In the genomic region with DNA sequence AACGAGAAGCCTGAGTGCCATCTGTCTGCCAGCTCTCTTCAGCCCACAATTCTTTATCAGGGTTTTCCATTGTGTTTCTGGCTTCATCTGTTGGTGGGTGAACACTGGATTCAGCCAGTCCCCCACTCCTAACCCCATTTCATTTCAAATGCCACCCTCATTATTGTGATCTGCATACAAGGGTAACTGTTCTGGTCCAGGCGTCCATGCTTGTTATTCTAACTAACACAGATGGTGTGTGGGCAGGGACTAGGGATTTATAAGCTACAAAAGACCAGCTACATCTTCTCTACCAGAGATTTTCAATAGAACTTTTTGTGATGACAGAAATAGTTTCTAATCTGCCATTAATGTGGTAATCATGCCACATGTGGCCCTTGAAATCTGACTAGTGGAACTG, we compare ENCODE assay signal across 28 mouse cellular contexts.
DNase-seq lines count a peak whose midpoint lies in the region; ATAC-seq and TF ChIP-seq lines count a peak whose summit lies in the region.
"Had no signal": no experiment of that assay in that cellular context is flagged by ENCODE, and none has a peak within 500 bp of the region (broad histone marks: within the 10 kb centered on the region; RNA-seq: fewer than 3 reads in every experiment).

No protein-coding gene starts in this region.

- peak; percentile 28 for DNase-seq in layer of hippocampus, adult 11-12 months (ENCODE audit: low spot score)
- DNase-seq in layer of hippocampus, postnatal 10 days (ENCODE audit: low spot score in 2 of 2): no peak
- DNase-seq in right cerebral cortex, adult 2 months (ENCODE audit: low spot score in 2 of 2): peak; percentile 32 to 39
- no peak for DNase-seq in right cerebral cortex, postnatal 10 days (ENCODE audit: low spot score in 2 of 2)
- peak; percentile 17 to 36 for DNase-seq in layer of hippocampus, adult 8-10 months (ENCODE audit: low spot score in 2 of 2)
- DNase-seq in right cerebral cortex, postnatal 36 days (ENCODE audit: low spot score in 2 of 2): peak; percentile 5 to 20
- DNase-seq in cerebellum, adult 18-20 months: no peak
- no peak for DNase-seq in forebrain, postnatal 0 days
- DNase-seq: adrenal gland, postnatal 10 days; cerebellum, adult 2 months; cerebellum, postnatal 14 days; heart, adult 2 months; heart, postnatal 4 days; kidney, adult 9 months; kidney, postnatal 10 days; liver, postnatal 0 days; lung, postnatal 36 days; thymus, postnatal 25 days had no signal

- H3K9ac ChIP-seq in forebrain, postnatal 0 days: no peak overlapping the region
- H3K9ac ChIP-seq: forebrain, embryonic 12.5 days; heart, embryonic 12.5 days; hindbrain, embryonic 13.5 days; limb, embryonic 13.5 days; liver, postnatal 0 days had no signal

- 72% methylated on average over 2 of the region's 2 CpGs for WGBS in forebrain, postnatal 0 days

- H3K36me3 ChIP-seq in forebrain, postnatal 0 days (ENCODE audit: insufficient read depth): no peaks in the 10 kb centered on the region
- H3K36me3 ChIP-seq: forebrain, embryonic 12.5 days; heart, embryonic 12.5 days; hindbrain, embryonic 13.5 days; limb, embryonic 13.5 days had no signal

- no peaks in the 10 kb centered on the region for H3K27me3 ChIP-seq in forebrain, postnatal 0 days (ENCODE audit: insufficient read depth, low read length)
- H3K27me3 ChIP-seq: forebrain, embryonic 12.5 days; heart, embryonic 12.5 days; hindbrain, embryonic 13.5 days; limb, embryonic 13.5 days; Patski had no signal

- H3K27ac ChIP-seq in forebrain, postnatal 0 days (ENCODE audit: low read depth, low read length): no peak overlapping the region
- H3K27ac ChIP-seq: forebrain, embryonic 12.5 days; heart, adult 2 months; hindbrain, embryonic 13.5 days; limb, embryonic 13.5 days had no signal

- H3K4me1 ChIP-seq in forebrain, postnatal 0 days (ENCODE audit: insufficient read depth): no peaks in the 10 kb centered on the region
- H3K4me1 ChIP-seq: forebrain, embryonic 12.5 days; heart, embryonic 12.5 days; hindbrain, embryonic 13.5 days; limb, embryonic 13.5 days had no signal

- H3K4me3 ChIP-seq in forebrain, postnatal 0 days (ENCODE audit: low read depth, low read length): no peak overlapping the region
- H3K4me3 ChIP-seq: erythroblast, embryonic 14.5 days; forebrain, embryonic 12.5 days; heart, adult 2 months; heart, embryonic 12.5 days; hindbrain, embryonic 13.5 days; limb, embryonic 13.5 days had no signal

- ATAC-seq in forebrain, postnatal 0 days: no peak
- ATAC-seq: intestine, postnatal 0 days; liver, postnatal 0 days; midbrain, embryonic 16.5 days; Patski had no signal

- TF ChIP-seq CTCF in forebrain, postnatal 0 days (IDR thresholded peaks at IDR 0.05; ENCODE audit: low read depth): no peak

- no peaks in the 10 kb centered on the region for H3K9me3 ChIP-seq in forebrain, postnatal 0 days (ENCODE audit: low read length)
- H3K9me3 ChIP-seq: forebrain, embryonic 12.5 days; heart, embryonic 12.5 days; hindbrain, embryonic 13.5 days; limb, embryonic 13.5 days had no signal

- H3K4me2 ChIP-seq in forebrain, postnatal 0 days (ENCODE audit: low read depth): no peak overlapping the region
- H3K4me2 ChIP-seq: forebrain, embryonic 12.5 days; heart, embryonic 12.5 days; hindbrain, embryonic 13.5 days; limb, embryonic 13.5 days; liver, embryonic 11.5 days; midbrain, embryonic 11.5 days had no signal

Comparison
In these comparisons a context has a peak if more than half of its experiments do, and no peak if none do; other contexts are left out.
1. DNase-seq: peak in layer of hippocampus, adult 11-12 months (single experiment), right cerebral cortex, adult 2 months (2 of 2), layer of hippocampus, adult 8-10 months (2 of 2) and right cerebral cortex, postnatal 36 days (2 of 2); none in layer of hippocampus, postnatal 10 days (0 of 2), right cerebral cortex, postnatal 10 days (0 of 2), cerebellum, adult 18-20 months (0 of 2) and forebrain, postnatal 0 days (single experiment).